Mouse (Mus musculus) c-Kit-positive CD71-negative TER-119-negative erythroid progenitor cells, embryonic 14.5 days (primary cell): ENCODE measurements at regions not wholly inside any gene's neighbourhood (a gene's known extent, or its start where the extent isn't known, plus 50 kb on each side); places are given as distances from the start of the nearest gene placed in this dataset.

Experiments used
- DNase-seq: peaks from one replicate; pipeline ENCODE4 v3.0.0-alpha.2; 2013; ENCODE audit warnings: low read depth

GRCm38 (mm10) chr11:20462076-20462475 is 81.0 kb upstream of the Sertad2 start:
- no peak for DNase-seq

- no peak for DNase-seq
Observed at GRCm38 (mm10) chr11:20463173-20463681, 79.8 kb upstream of the Sertad2 start.

DNA sequence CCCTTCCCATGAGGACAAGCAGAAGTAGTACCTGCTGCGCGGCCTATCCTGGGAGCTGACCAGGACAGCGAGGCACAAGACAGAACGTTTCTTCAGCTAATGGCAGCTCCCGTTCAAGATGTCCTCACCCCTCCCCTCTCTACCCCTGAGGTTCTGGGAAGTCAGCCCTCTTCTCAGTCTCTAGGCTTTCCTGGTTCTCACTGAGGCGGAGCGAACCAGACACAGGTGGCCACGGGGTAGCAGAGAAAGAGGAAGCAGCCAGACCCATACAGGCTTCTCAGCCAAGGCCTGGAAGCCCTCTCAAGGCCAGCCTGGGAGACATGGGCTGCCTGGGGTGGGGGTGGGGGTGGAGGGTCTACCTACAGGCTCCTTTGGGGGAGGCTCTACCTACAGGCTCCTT is 78.5 kb upstream of the Sertad2 start:
- peak; percentile 29 for DNase-seq

- DNase-seq, result no peak
Observed at GRCm38 (mm10) chr11:20466591-20466990, 76.5 kb upstream of the Sertad2 start.

- DNase-seq, result peak; percentile 36
Observed at GRCm38 (mm10) chr11:20468319-20469018, 74.6 kb upstream of the Sertad2 start.

- no peak for DNase-seq
Observed at GRCm38 (mm10) chr11:20469368-20469767, 73.7 kb upstream of the Sertad2 start.

GRCm38 (mm10) chr11:20470396-20470795 is 72.7 kb upstream of the Sertad2 start:
- no peak for DNase-seq

DNA sequence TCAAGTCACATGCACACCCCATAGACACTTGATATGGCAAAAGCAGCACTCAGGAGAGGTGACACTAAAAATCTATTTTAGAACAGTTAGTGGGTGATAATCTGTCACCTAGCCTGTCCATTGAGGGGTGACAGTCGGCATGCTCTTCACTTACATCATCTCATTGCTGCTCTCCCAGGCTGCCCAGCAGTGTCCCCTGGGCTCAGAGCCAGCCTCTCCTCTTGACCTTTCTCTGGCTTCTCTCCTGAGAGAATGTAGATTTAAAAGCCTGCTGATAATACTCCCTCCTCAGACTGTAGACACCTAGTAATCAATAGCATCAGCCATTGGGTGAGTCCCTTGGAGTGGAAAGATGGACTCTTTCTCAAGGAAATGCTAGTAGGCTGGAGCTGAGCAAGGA is 70.7 kb upstream of the Sertad2 start:
- no peak for DNase-seq

DNA sequence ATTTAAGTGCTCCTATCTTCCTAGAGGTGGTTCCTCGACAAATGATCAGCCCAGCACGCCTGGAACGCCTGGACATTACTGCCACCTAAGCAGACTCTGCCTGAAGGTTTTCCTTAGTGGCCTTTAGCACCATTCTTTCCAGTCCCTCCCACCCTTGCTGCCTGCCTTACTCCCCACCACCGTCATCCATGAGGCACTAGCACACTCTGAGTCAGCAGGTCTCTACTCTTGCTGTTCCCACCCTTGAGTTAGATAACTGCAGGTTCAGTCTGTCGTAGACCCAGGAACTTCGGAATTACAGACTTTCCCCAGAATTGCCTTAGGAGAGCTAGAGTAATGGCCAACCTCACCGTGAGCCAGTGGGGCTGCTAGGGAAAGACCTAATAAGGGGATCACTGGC is 67.4 kb upstream of the Sertad2 start:
- no peak for DNase-seq

GRCm38 (mm10) chr11:20476494-20476893 is 66.6 kb upstream of the Sertad2 start:
- no peak for DNase-seq

GRCm38 (mm10) chr11:20477183-20478037 is 65.6 kb upstream of the Sertad2 start:
- peak; percentile 33 for DNase-seq

DNA sequence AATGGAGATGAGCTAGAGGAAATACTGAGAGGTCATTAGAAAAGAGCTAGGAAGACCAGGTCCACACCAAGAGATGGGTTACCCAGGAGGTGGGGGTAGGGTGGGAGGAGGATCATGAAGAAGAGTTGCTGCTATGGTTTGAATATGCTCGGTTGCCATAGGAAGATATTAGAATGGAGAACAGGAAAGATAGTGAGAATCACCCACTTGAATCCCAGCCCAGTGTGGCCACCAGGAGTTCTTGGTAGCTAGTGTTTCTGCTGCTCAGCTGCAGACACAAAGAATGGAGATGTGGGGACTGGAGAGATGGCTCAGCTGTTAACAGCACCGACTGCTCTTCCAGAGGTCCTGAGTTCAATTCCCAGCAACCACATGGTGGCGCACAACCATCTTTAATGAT is 62.4 kb upstream of the Sertad2 start:
- no peak for DNase-seq

- DNase-seq, result no peak
Observed at GRCm38 (mm10) chr11:20485371-20485770, 57.7 kb upstream of the Sertad2 start.
